Mouse (Mus musculus) liver, embryonic 14.5 days (tissue): ENCODE results near the gene Dlx5. TPM values are rescaled to one million over a fixed set of nuclear protein-coding genes. Genes with fewer than 3 reads are reported as not detected.

Source experiments
- ATAC-seq: fragments of 200-750 bp; cut with Nextera tagmentation; 2 replicates; pipeline ENCODE4 v1.8.0; 2017; ENCODE audit warnings: moderate number of reproducible peaks, mild to moderate bottlenecking, moderate library complexity; ENCODE audit not compliant: insufficient read depth
- DNase-seq, 3 experiments: peaks; one replicate each; pipeline ENCODE4 v3.0.0-alpha.2; 2012 to 2013; ENCODE audit warnings: low read depth in 3 of 3, low spot score in 3 of 3
- H3K27ac ChIP-seq: fragments of 300-500 bp; sonication (generic); 2 replicates; pipeline ENCODE4 v1.5.1; 2014; ENCODE audit warnings: moderate library complexity, mild to moderate bottlenecking, control low read depth, inconsistent platforms
- H3K27me3 ChIP-seq: fragments of 300-500 bp; sonication (generic); 2 replicates; pipeline ENCODE4 v1.6.1; 2014; ENCODE audit warnings: mild to moderate bottlenecking, low read length, moderate library complexity; ENCODE audit not compliant: control insufficient read depth, insufficient read depth
- H3K36me3 ChIP-seq: fragments of 300-500 bp; sonication (generic); replicated peaks from 2 replicates; pipeline ENCODE4 v1.6.1; 2014; ENCODE audit warnings: low read depth; ENCODE audit not compliant: control insufficient read depth, insufficient read depth
- H3K4me1 ChIP-seq, 2 experiments: fragments of 200-500 bp in 1 of 2; fragments of 300-500 bp in 1 of 2; sonication (generic) in 1 of 2; replicated peaks; 2 replicates each; pipeline ENCODE4 v1.6.1; 2012 to 2014; ENCODE audit warnings: antibody characterized with exemption in 1 of 2, inconsistent platforms in 1 of 2, low read length in 1 of 2; ENCODE audit not compliant: control insufficient read depth in 2 of 2, insufficient read depth in 2 of 2
- H3K4me2 ChIP-seq: fragments of 300-500 bp; sonication (generic); 2 replicates; pipeline ENCODE4 v1.6.1; 2014; ENCODE audit warnings: low read depth, mild to moderate bottlenecking, control low read depth, moderate library complexity
- H3K4me3 ChIP-seq, 2 experiments: fragments of 200-500 bp in 1 of 2; fragments of 300-500 bp in 1 of 2; sonication (generic) in 1 of 2; 2 replicates each; pipeline ENCODE4 v1.5.1; 2012 to 2014; ENCODE audit warnings: low read depth in 2 of 2, low read length in 2 of 2, mild to moderate bottlenecking in 2 of 2, control low read depth in 1 of 2, inconsistent platforms in 1 of 2, moderate library complexity in 1 of 2; ENCODE audit not compliant: insufficient read depth in 1 of 2
- H3K9ac ChIP-seq: fragments of 300-500 bp; sonication (generic); replicated peaks from 2 replicates; pipeline ENCODE4 v1.6.1; 2014; ENCODE audit warnings: mild to moderate bottlenecking, control low read depth, moderate library complexity
- H3K9me3 ChIP-seq: fragments of 300-500 bp; sonication (generic); 2 replicates; pipeline ENCODE4 v1.6.1; 2016; ENCODE audit warnings: low read length, mixed read lengths; ENCODE audit not compliant: control insufficient read depth
- CTCF ChIP-seq: IDR thresholded peaks from 2 replicates; pipeline ENCODE4 v1.5.1; 2016; ENCODE audit warnings: antibody characterized with exemption, low read depth, control low read depth
- EP300 ChIP-seq: IDR thresholded peaks from 2 replicates; pipeline ENCODE4 v1.6.1; 2016; ENCODE audit warnings: antibody characterized with exemption, low read depth
- WGBS: fragments of 180-500 bp; shearing (Covaris S2); extraction: QIAGEN DNeasy Blood & Tissue Kit; methylation state at CpG from one replicate; pipeline ENCODE4 v1.1.7; 2014; ENCODE audit not compliant: insufficient replicate concordance; 5-methylcytosine and 5-hydroxymethylcytosine counted together
- polyA plus RNA-seq, 2 experiments: library from polyadenylated mRNA; depleted of rRNA in 1 of 2; stranded (reverse) in 1 of 2; unstranded in 1 of 2; fragments of >200 nt; fragmentation: Nextera tagmentation in 1 of 2; extraction: Ambion mirVana in 1 of 2; gene quantifications; 2 replicates each; pipeline versions ENCODE4 v1.2.1 to v1.2.3; 2012 to 2014

Gene Dlx5
- polyA plus RNA-seq, 2 experiments, result not detected

DNA sequence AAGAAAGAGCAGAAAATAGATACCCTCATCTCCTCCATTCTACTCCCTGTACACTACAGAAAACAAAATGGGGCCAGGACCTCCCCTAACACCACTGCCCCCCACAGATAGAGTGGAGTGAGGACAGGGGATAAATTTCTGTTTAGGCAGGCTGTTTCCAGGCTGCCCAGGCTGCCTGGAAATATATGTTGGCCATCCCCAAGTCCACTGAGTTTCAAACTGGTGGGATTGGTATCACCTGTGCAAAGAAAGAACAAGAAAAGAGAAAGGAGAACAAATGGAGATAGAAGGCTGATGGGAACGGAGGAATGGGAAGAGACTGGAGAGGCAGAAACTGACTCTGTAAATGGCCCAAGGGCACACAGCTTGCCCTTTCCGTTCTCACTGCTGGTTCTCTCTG lies 5.7 kb downstream of the Dlx5 start:
- no peak for ATAC-seq

GRCm38 (mm10) chr6:6875676-6876075 lies 6.2 kb downstream of the Dlx5 start:
- TF ChIP-seq CTCF (no peak), EP300 (no peak)
- H3K4me2 ChIP-seq, result no peak overlapping the region
- H3K27ac ChIP-seq, result no peak overlapping the region
- WGBS, result 4% methylated on average over 9 of the region's 9 CpGs
- H3K27me3 ChIP-seq, result peaks cover 97% of the 10 kb centered on the region
- ATAC-seq (no peak), DNase-seq (no peak)
- H3K4me3 ChIP-seq, result no peak overlapping the region
- no peaks in the 10 kb centered on the region for H3K4me1 ChIP-seq
- no peaks in the 10 kb centered on the region for H3K36me3 ChIP-seq
- H3K9me3 ChIP-seq, result no peaks in the 10 kb centered on the region
- no peak overlapping the region for H3K9ac ChIP-seq

More for the DNA sequence above, 5.7 kb downstream of the Dlx5 start:
- TF ChIP-seq EP300, result no peak
- TF ChIP-seq CTCF, result no peak
- Histone ChIP-seq H3K9me3 (no peaks in the 10 kb centered on the region), H3K27ac (no peak overlapping the region), H3K4me3 (no peak overlapping the region), H3K27me3 (peaks cover 99% of the 10 kb centered on the region), H3K4me2 (no peak overlapping the region), H3K9ac (no peak overlapping the region), H3K4me1 (no peaks in the 10 kb centered on the region), H3K36me3 (no peaks in the 10 kb centered on the region)
- no peak for DNase-seq
- 2% methylated on average over 2 of the region's 2 CpGs for WGBS

- 3% methylated on average over 11 of the region's 11 CpGs for WGBS
- Histone ChIP-seq H3K36me3 (no peaks in the 10 kb centered on the region), H3K27ac (no peak overlapping the region), H3K9me3 (no peaks in the 10 kb centered on the region), H3K4me1 (no peaks in the 10 kb centered on the region), H3K4me2 (no peak overlapping the region), H3K27me3 (peaks cover 95% of the 10 kb centered on the region), H3K4me3 (no peak overlapping the region), H3K9ac (no peak overlapping the region)
- ATAC-seq (no peak), DNase-seq (no peak)
- TF ChIP-seq CTCF (no peak), EP300 (no peak)
Measured at GRCm38 (mm10) chr6:6875136-6875535, 6.7 kb downstream of the Dlx5 start.

GRCm38 (mm10) chr6:6874073-6874771 lies 7.7 kb downstream of the Dlx5 start:
- Histone ChIP-seq H3K27me3 (peaks cover 95% of the 10 kb centered on the region), H3K4me2 (no peak overlapping the region), H3K27ac (no peak overlapping the region), H3K9ac (no peak overlapping the region), H3K9me3 (no peaks in the 10 kb centered on the region), H3K36me3 (no peaks in the 10 kb centered on the region), H3K4me3 (no peak overlapping the region), H3K4me1 (no peaks in the 10 kb centered on the region)
- WGBS, result under 1% methylated on average over 25 of the region's 25 CpGs
- DNase-seq (no peak), ATAC-seq (no peak)
- TF ChIP-seq EP300 (no peak), CTCF (no peak)

GRCm38 (mm10) chr6:6873476-6874072 lies 8.3 kb downstream of the Dlx5 start:
- peaks cover 95% of the 10 kb centered on the region for H3K27me3 ChIP-seq
- no peak overlapping the region for H3K4me3 ChIP-seq
- H3K36me3 ChIP-seq, result no peaks in the 10 kb centered on the region
- DNase-seq (no peak), ATAC-seq (no peak)
- no peak overlapping the region for H3K27ac ChIP-seq
- H3K9ac ChIP-seq, result no peak overlapping the region
- WGBS, result 2% methylated on average over 19 of the region's 19 CpGs
- H3K4me1 ChIP-seq, result no peaks in the 10 kb centered on the region
- TF ChIP-seq CTCF (no peak), EP300 (no peak)
- no peak overlapping the region for H3K4me2 ChIP-seq
- no peaks in the 10 kb centered on the region for H3K9me3 ChIP-seq
